Mouse (Mus musculus): ENCODE measurements around the gene Dnah11. TPM values are rescaled to one million over a fixed set of nuclear protein-coding genes. Genes with fewer than 3 reads are reported as not detected.

Gene Dnah11
- polyA plus RNA-seq, 1 experiment from 2014 or later, result 0.60 TPM

DNA sequence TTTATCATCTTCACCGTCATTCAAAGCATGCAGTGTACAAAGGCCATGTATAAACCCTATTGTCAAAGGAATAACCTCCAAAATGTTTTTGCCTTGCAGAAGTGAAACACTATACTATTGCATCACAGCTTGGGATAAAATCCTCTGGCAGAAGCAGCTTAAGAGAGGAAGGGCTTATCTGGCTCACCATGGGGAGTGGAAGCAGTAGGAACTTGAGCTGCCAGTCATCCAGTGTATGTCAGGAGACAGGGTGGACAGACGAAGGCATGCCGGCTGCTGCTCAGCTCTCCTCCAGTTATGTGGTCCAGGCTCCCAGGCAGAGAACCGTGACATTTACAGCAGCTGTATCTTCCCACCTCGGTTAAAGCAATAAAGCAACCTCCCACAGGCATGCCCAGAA is 366.7 kb downstream of the Dnah11 start:
- no peak overlapping the region for H3K27ac ChIP-seq (replicated peaks)
- ATAC-seq (ENCODE audit: insufficient number of reproducible peaks, low FRiP score, low TSS enrichment, low read depth), result no peak
- no peak overlapping the region for H3K4me2 ChIP-seq (replicated peaks)
- H3K4me3 ChIP-seq (replicated peaks), result no peak overlapping the region
- no peaks in the 10 kb centered on the region for H3K4me1 ChIP-seq
- H3K9ac ChIP-seq, result no peak overlapping the region
- 34% methylated on average over 5 of the region's 5 CpGs for WGBS
- no peaks in the 10 kb centered on the region for H3K27me3 ChIP-seq
- no peaks in the 10 kb centered on the region for H3K9me3 ChIP-seq (replicated peaks)
- H3K36me3 ChIP-seq, result no peaks in the 10 kb centered on the region

DNA sequence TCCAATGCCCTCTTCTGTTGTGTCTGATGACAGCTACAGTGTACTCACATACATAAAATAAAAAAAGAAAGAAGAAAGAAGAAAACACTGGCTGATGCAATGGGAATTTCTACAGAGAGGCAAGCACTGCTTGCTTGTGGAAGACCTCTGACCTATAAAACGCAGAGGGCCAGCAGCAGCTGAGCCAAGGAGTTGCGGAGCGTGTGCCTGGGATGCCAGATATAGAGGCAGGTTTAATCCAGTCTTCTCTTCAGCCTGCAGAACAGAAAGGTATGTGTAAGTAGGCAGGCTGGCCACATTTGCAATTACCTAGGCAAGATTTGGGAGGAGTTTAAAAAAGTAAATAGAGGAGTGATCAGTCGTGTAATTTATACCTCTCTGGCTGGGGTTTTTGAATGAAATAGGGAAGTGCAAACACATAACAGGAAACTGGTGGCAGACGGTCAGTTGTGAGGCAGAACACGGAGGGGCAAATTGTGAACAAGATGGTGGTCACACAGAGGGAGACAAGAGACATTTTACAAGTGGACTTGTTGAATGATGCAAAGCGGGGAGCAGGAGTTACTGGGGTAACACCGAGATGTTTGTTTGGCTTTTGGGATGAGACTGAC is 367.4 kb downstream of the Dnah11 start:
- WGBS, result 61% methylated on average over 8 of the region's 8 CpGs
- no peaks in the 10 kb centered on the region for H3K4me1 ChIP-seq
- no peak for ATAC-seq (ENCODE audit: insufficient number of reproducible peaks, low FRiP score, low TSS enrichment, low read depth)
- H3K9ac ChIP-seq, result no peak overlapping the region
- no peak overlapping the region for H3K4me2 ChIP-seq (replicated peaks)
- H3K27ac ChIP-seq (replicated peaks), result no peak overlapping the region
- H3K4me3 ChIP-seq (replicated peaks), result no peak overlapping the region
- no peaks in the 10 kb centered on the region for H3K9me3 ChIP-seq (replicated peaks)
- no peaks in the 10 kb centered on the region for H3K36me3 ChIP-seq
- H3K27me3 ChIP-seq, result no peaks in the 10 kb centered on the region

DNA sequence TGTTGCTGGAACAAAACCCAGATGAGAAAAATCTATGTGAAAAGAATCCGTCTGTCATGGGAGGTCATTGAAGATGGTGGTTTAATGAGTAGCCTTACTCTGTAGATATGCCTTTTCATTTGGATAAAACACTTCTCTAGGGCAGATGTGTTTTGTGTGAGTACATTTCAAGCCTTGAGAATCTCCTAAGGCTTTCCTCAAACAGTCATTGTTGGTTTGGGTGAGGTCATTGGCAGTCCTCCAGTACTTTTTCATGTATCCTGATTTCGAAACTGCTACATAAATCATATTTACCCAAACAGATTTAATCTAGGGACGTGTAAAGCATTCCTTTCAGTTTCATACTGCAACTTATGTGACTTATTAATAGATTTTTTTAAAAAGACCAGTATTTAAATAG is 370.5 kb downstream of the Dnah11 start:
- Histone ChIP-seq H3K9ac (no peak overlapping the region), H3K4me3 (replicated peaks) (no peak overlapping the region), H3K4me2 (replicated peaks) (no peak overlapping the region), H3K27me3 (no peaks in the 10 kb centered on the region), H3K36me3 (no peaks in the 10 kb centered on the region), H3K9me3 (replicated peaks) (no peaks in the 10 kb centered on the region), H3K27ac (replicated peaks) (no peak overlapping the region), H3K4me1 (no peaks in the 10 kb centered on the region)
- WGBS, result 61% methylated on average over 3 of the region's 3 CpGs
- no peak for ATAC-seq (ENCODE audit: insufficient number of reproducible peaks, low FRiP score, low TSS enrichment, low read depth)

Other genes with a start within 250 kb of the Dnah11 start
- gene Sp4, start 102.4 kb upstream of the Dnah11 start, polyA plus RNA-seq (2015; fragmentation: Nextera tagmentation; extraction: Ambion mirVana), result 4.9 and 5.9 TPM in 2 replicates

All from embryonic facial prominence, embryonic 15.5 days (tissue).